Mouse (Mus musculus): ENCODE measurements around the gene Usp2. TPM values are rescaled to one million over a fixed set of nuclear protein-coding genes. Genes with fewer than 3 reads are reported as not detected.
A peak's percentile ranks its signal among the peaks of the same experiment; 100 is the strongest.
"Not testable (repeated sequence)": the region's sequence is repeated elsewhere in the genome, so short reads cannot be mapped to it uniquely, and the experiment has no call there.

The Usp2 gene
- polyA plus RNA-seq, 1 experiment from 2014 or later = 1.8 TPM

- H3K4me2 ChIP-seq = peak overlapping the region; percentile 18; the same call in 1 of the 2 replicates
- H3K9ac ChIP-seq = no peak overlapping the region; the same call in 1 of the 2 replicates
- ATAC-seq = no peak
- H3K9me3 ChIP-seq (replicated peaks) = no peaks in the 10 kb centered on the region
- H3K27ac ChIP-seq = no peak overlapping the region
- 70% methylated on average over 25 of the region's 25 CpGs for WGBS (ENCODE audit: insufficient replicate concordance)
- peaks cover 53% of the 10 kb centered on the region for H3K4me1 ChIP-seq
- H3K4me3 ChIP-seq = no peak overlapping the region
- peaks cover 70% of the 10 kb centered on the region for H3K36me3 ChIP-seq
- no peaks in the 10 kb centered on the region for H3K27me3 ChIP-seq (replicated peaks)
Measured at GRCm38 (mm10) chr9:44107557-44108179, 40.8 kb downstream of the Usp2 start.

GRCm38 (mm10) chr9:44108269-44109055 lies 41.6 kb downstream of the Usp2 start:
- Histone ChIP-seq H3K4me3 (no peak overlapping the region), H3K9me3 (replicated peaks) (no peaks in the 10 kb centered on the region), H3K27ac (no peak overlapping the region), H3K9ac (0 out of 2 replicates have a peak overlapping the region, but pooled peaks have one; percentile 9), H3K36me3 (peaks cover 70% of the 10 kb centered on the region), H3K27me3 (replicated peaks) (no peaks in the 10 kb centered on the region), H3K4me1 (peaks cover 53% of the 10 kb centered on the region), H3K4me2 (peak overlapping the region; percentile 42)
- no peak for ATAC-seq
- 83% methylated on average over 31 of the region's 31 CpGs for WGBS (ENCODE audit: insufficient replicate concordance)

- peak overlapping the region; percentile 42 for H3K4me2 ChIP-seq
- peak overlapping the region; percentile 25 for H3K4me3 ChIP-seq
- H3K36me3 ChIP-seq = peaks cover 65% of the 10 kb centered on the region
- no peak for ATAC-seq
- WGBS (ENCODE audit: insufficient replicate concordance) = 34% methylated on average over 9 of the region's 9 CpGs
- H3K9me3 ChIP-seq (replicated peaks) = no peaks in the 10 kb centered on the region
- peak overlapping the region; percentile 22; the same call in 1 of the 2 replicates for H3K27ac ChIP-seq
- H3K4me1 ChIP-seq = peaks cover 63% of the 10 kb centered on the region
- H3K9ac ChIP-seq = peak overlapping the region; percentile 47
- no peaks in the 10 kb centered on the region for H3K27me3 ChIP-seq (replicated peaks)
Measured at GRCm38 (mm10) chr9:44109360-44110095, 42.7 kb downstream of the Usp2 start.

- H3K9me3 ChIP-seq (replicated peaks); H3K27ac ChIP-seq; H3K27me3 ChIP-seq (replicated peaks); ATAC-seq: not testable (repeated sequence)
- H3K4me1 ChIP-seq = peaks cover 58% of the 10 kb centered on the region
- peak overlapping the region; percentile 93 for H3K4me3 ChIP-seq
- peak overlapping the region; percentile 93 for H3K9ac ChIP-seq
- H3K36me3 ChIP-seq = peaks cover 41% of the 10 kb centered on the region
- H3K4me2 ChIP-seq = peak overlapping the region; percentile 73
- WGBS (ENCODE audit: insufficient replicate concordance) = 71% methylated on average over 10 of the region's 12 CpGs
Measured at GRCm38 (mm10) chr9:44111909-44112308, 45.1 kb downstream of the Usp2 start.

- H3K36me3 ChIP-seq = peaks cover 28% of the 10 kb centered on the region
- peak within 1 kb of the TSS; percentile 73 for H3K4me2 ChIP-seq
- H3K4me1 ChIP-seq = peaks cover 45% of the 10 kb centered on the region
- peak within 1 kb of the TSS; percentile 85 for H3K27ac ChIP-seq
- peak; percentile 95 for ATAC-seq
- peak within 1 kb of the TSS; percentile 93 for H3K4me3 ChIP-seq
- no peaks in the 10 kb centered on the region for H3K27me3 ChIP-seq (replicated peaks)
- H3K9me3 ChIP-seq (replicated peaks) = no peaks in the 10 kb centered on the region
- under 1% methylated on average over 50 of the region's 51 CpGs for WGBS (ENCODE audit: insufficient replicate concordance)
- H3K9ac ChIP-seq = peak within 1 kb of the TSS; percentile 93
Measured at GRCm38 (mm10) chr9:44113105-44113789, 46.4 kb downstream of the Usp2 start, which contains the start of the genes Gm49380 and Rnf26. Gene Gm49380, minus strand, starts transcription at chr9:44113500. Gene Rnf26, minus strand, starts transcription at chr9:44113517.

- H3K4me1 ChIP-seq = peaks cover 33% of the 10 kb centered on the region
- H3K36me3 ChIP-seq = peaks cover 19% of the 10 kb centered on the region
- WGBS (ENCODE audit: insufficient replicate concordance) = 71% methylated on average over 2 of the region's 2 CpGs
- H3K9ac ChIP-seq = peak overlapping the region; percentile 56
- peak overlapping the region; percentile 32; the same call in 1 of the 2 replicates for H3K27ac ChIP-seq
- H3K4me3 ChIP-seq = no peak overlapping the region
- H3K9me3 ChIP-seq (replicated peaks) = no peaks in the 10 kb centered on the region
- H3K4me2 ChIP-seq = peak overlapping the region; percentile 62; the same call in 1 of the 2 replicates
- ATAC-seq = no peak
- no peaks in the 10 kb centered on the region for H3K27me3 ChIP-seq (replicated peaks)
Measured at GRCm38 (mm10) chr9:44114453-44114852, 47.6 kb downstream of the Usp2 start.

- Histone ChIP-seq H3K36me3 (peaks cover 7% of the 10 kb centered on the region; the same call in 1 of the 2 replicates), H3K27me3 (replicated peaks) (no peaks in the 10 kb centered on the region), H3K4me1 (peaks cover 21% of the 10 kb centered on the region), H3K9me3 (replicated peaks) (no peaks in the 10 kb centered on the region), H3K9ac (no peak overlapping the region), H3K4me3 (no peak overlapping the region), H3K27ac (no peak overlapping the region), H3K4me2 (no peak overlapping the region)
- 84% methylated on average over 9 of the region's 9 CpGs for WGBS (ENCODE audit: insufficient replicate concordance)
- no peak for ATAC-seq
Measured at GRCm38 (mm10) chr9:44115599-44115998, 48.8 kb downstream of the Usp2 start.

GRCm38 (mm10) chr9:44116182-44116581 lies 49.4 kb downstream of the Usp2 start:
- Histone ChIP-seq H3K27me3 (replicated peaks) (no peaks in the 10 kb centered on the region), H3K4me2 (no peak overlapping the region), H3K9ac (no peak overlapping the region), H3K4me1 (peaks cover 18% of the 10 kb centered on the region), H3K4me3 (no peak overlapping the region), H3K27ac (no peak overlapping the region), H3K9me3 (replicated peaks) (no peaks in the 10 kb centered on the region), H3K36me3 (peaks cover 3% of the 10 kb centered on the region; the same call in 1 of the 2 replicates)
- WGBS (ENCODE audit: insufficient replicate concordance) = 72% methylated on average over 4 of the region's 4 CpGs
- ATAC-seq = no peak

- H3K9ac ChIP-seq = no peak overlapping the region
- no peak overlapping the region for H3K27ac ChIP-seq
- ATAC-seq = no peak
- WGBS (ENCODE audit: insufficient replicate concordance) = 34% methylated on average over 5 of the region's 5 CpGs
- no peaks in the 10 kb centered on the region for H3K27me3 ChIP-seq (replicated peaks)
- no peaks in the 10 kb centered on the region for H3K36me3 ChIP-seq
- no peak overlapping the region for H3K4me3 ChIP-seq
- peaks cover 8% of the 10 kb centered on the region for H3K4me1 ChIP-seq
- no peaks in the 10 kb centered on the region for H3K9me3 ChIP-seq (replicated peaks)
- no peak overlapping the region for H3K4me2 ChIP-seq
Measured at GRCm38 (mm10) chr9:44119011-44119410, 52.2 kb downstream of the Usp2 start.

GRCm38 (mm10) chr9:44119948-44120465 lies 53.2 kb downstream of the Usp2 start:
- 69% methylated on average over 8 of the region's 8 CpGs for WGBS (ENCODE audit: insufficient replicate concordance)
- Histone ChIP-seq H3K27me3 (replicated peaks) (no peaks in the 10 kb centered on the region), H3K4me1 (no peaks in the 10 kb centered on the region), H3K27ac (no peak overlapping the region), H3K4me3 (no peak overlapping the region), H3K9me3 (replicated peaks) (no peaks in the 10 kb centered on the region), H3K9ac (no peak overlapping the region), H3K4me2 (no peak overlapping the region), H3K36me3 (no peaks in the 10 kb centered on the region)
- no peak for ATAC-seq

- Histone ChIP-seq H3K27me3 (replicated peaks) (peaks cover 13% of the 10 kb centered on the region), H3K9me3 (replicated peaks) (no peaks in the 10 kb centered on the region), H3K36me3 (no peaks in the 10 kb centered on the region), H3K4me3 (no peak overlapping the region), H3K4me1 (peaks cover 12% of the 10 kb centered on the region; the same call in 1 of the 2 replicates), H3K9ac (no peak overlapping the region), H3K4me2 (no peak overlapping the region), H3K27ac (no peak overlapping the region)
- ATAC-seq = no peak
- WGBS (ENCODE audit: insufficient replicate concordance) = 62% methylated on average over 6 of the region's 6 CpGs
Measured at GRCm38 (mm10) chr9:44124317-44124716, 57.5 kb downstream of the Usp2 start.

Data from liver, embryonic 12.5 days (tissue).